In genomic region chr1:172305153-172305552, GRCm38 (mm10) we compare ENCODE assay signal across 13 mouse cellular contexts. TPM values are rescaled to one million over a fixed set of nuclear protein-coding genes. Genes with fewer than 3 reads are reported as not detected.
DNase-seq lines count a peak whose midpoint lies in the region; TF ChIP-seq lines count a peak whose summit lies in the region.
"Had no signal": no experiment of that assay in that cellular context is flagged by ENCODE, and none has a peak within 500 bp of the region (broad histone marks: within the 10 kb centered on the region; RNA-seq: fewer than 3 reads in every experiment).

No protein-coding gene starts in this region.

- no peak overlapping the region for H3K4me3 ChIP-seq in gastrocnemius, adult 2 months
- no peak overlapping the region for H3K4me3 ChIP-seq in left cerebral cortex, adult 2 months
- H3K4me3 ChIP-seq: embryonic facial prominence, embryonic 10.5 days; embryonic facial prominence, embryonic 12.5 days; forebrain, embryonic 13.5 days; forebrain, embryonic 15.5 days had no signal

- H3K27ac ChIP-seq in gastrocnemius, adult 2 months = peak overlapping the region; percentile 46; the same call in 1 of the 2 replicates
- 0 out of 2 replicates have a peak overlapping the region, but pooled peaks have one; percentile 40 for H3K27ac ChIP-seq in left cerebral cortex, adult 2 months
- H3K27ac ChIP-seq: embryonic facial prominence, embryonic 10.5 days; embryonic facial prominence, embryonic 12.5 days; forebrain, embryonic 13.5 days; forebrain, embryonic 15.5 days had no signal

- no peak for TF ChIP-seq CTCF in gastrocnemius, adult 2 months (IDR thresholded peaks at IDR 0.05)
- no peak for TF ChIP-seq CTCF in left cerebral cortex, adult 2 months (IDR thresholded peaks at IDR 0.05)

- no peak for DNase-seq in gastrocnemius, adult 2 months
- no peak for DNase-seq in gastrocnemius, postnatal 10 days
- DNase-seq in left cerebral cortex, adult 2 months (ENCODE audit: extremely low spot score in 1 of 2, low spot score in 2 of 2) = no peak
- no peak for DNase-seq in left cerebral cortex, postnatal 25 days (ENCODE audit: low spot score in 2 of 2)
- no peak for DNase-seq in kidney, postnatal 36 days
- DNase-seq: adrenal gland, adult 8-10 months; cerebellum, adult 2 months; cerebellum, postnatal 25 days; forebrain, postnatal 0 days had no signal

- intact Hi-C loops in gastrocnemius, adult 2 months (cut with DNase I) = loop anchor here (5.0 kb wide), 1 partner anchor 53 kb away; no protein-coding TSS in a partner anchor
- intact Hi-C loops in left cerebral cortex, adult 2 months (cut with DNase I) = no loop called here
- intact Hi-C loops in left cerebral cortex, postnatal 25 days (cut with DNase I) = no loop called here

RNA-seq across cellular contexts. Expression of gene Atp1a2, which starts 7.3 kb away (rescaled TPM):
- total RNA-seq in gastrocnemius, adult 2 months (2021) = 1,000 to 10,000 TPM in 1 of 2 experiments, 100 to 1,000 TPM in 1; 838 to 1,060 TPM
- total RNA-seq in gastrocnemius, postnatal 10 days (2021) = 100 to 1,000 TPM; 695 to 761 TPM
- 100 to 1,000 TPM; 628 to 676 TPM for total RNA-seq in left cerebral cortex, adult 2 months (2021)
- 100 to 1,000 TPM; 610 to 694 TPM for total RNA-seq in left cerebral cortex, postnatal 25 days (2021)

RNA-seq across cellular contexts. Expression of gene Kcnj9, which starts 24.0 kb away (rescaled TPM):
- not detected for total RNA-seq in gastrocnemius, adult 2 months (2021)
- under 1 TPM; 0.07 to 0.14 TPM for total RNA-seq in gastrocnemius, postnatal 10 days (2021)
- total RNA-seq in left cerebral cortex, adult 2 months (2021) = 100 to 1,000 TPM; 137 to 138 TPM
- 100 to 1,000 TPM; 126 to 139 TPM for total RNA-seq in left cerebral cortex, postnatal 25 days (2021)

RNA-seq across cellular contexts. Expression of gene Kcnj10, which starts 35.9 kb away (rescaled TPM):
- total RNA-seq in gastrocnemius, adult 2 months (2021) = under 1 TPM in 1 of 2 experiments, not detected in 1; 0.06 TPM
- 1 to 10 TPM in 1 of 2 experiments, under 1 TPM in 1; 0.87 to 1.2 TPM for total RNA-seq in gastrocnemius, postnatal 10 days (2021)
- total RNA-seq in left cerebral cortex, adult 2 months (2021) = 100 to 1,000 TPM in 1 of 2 experiments, 10 to 100 TPM in 1; 86.5 to 108 TPM
- total RNA-seq in left cerebral cortex, postnatal 25 days (2021) = 10 to 100 TPM; 85.4 to 99.8 TPM

RNA-seq across cellular contexts. Expression of gene Igsf8, which starts 43.7 kb away (rescaled TPM):
- total RNA-seq in gastrocnemius, adult 2 months (2021) = 1 to 10 TPM; 7.4 to 8.3 TPM
- 10 to 100 TPM; 15.4 to 19.1 TPM for total RNA-seq in gastrocnemius, postnatal 10 days (2021)
- total RNA-seq in left cerebral cortex, adult 2 months (2021) = 100 to 1,000 TPM; 257 to 260 TPM
- total RNA-seq in left cerebral cortex, postnatal 25 days (2021) = 100 to 1,000 TPM; 232 to 242 TPM

RNA-seq across cellular contexts. Expression of gene Atp1a4, which starts 46.9 kb away (rescaled TPM):
- under 1 TPM; 0.20 to 0.43 TPM for total RNA-seq in gastrocnemius, adult 2 months (2021)
- under 1 TPM; 0.61 to 0.66 TPM for total RNA-seq in gastrocnemius, postnatal 10 days (2021)
- total RNA-seq in left cerebral cortex, adult 2 months (2021) = not detected
- total RNA-seq in left cerebral cortex, postnatal 25 days (2021) = not detected
- total RNA-seq: forebrain, postnatal 0 days had no signal

Comparison
In these comparisons a context has a peak if more than half of its experiments do, and no peak if none do; other contexts are left out.
1. RNA of gene Kcnj9, which starts 24.0 kb away (total RNA-seq): 126 to 139 TPM in left cerebral cortex, postnatal 25 days and 137 to 138 TPM in left cerebral cortex, adult 2 months; 0.07 to 0.14 TPM in gastrocnemius, postnatal 10 days and not detected in gastrocnemius, adult 2 months; every median in the first group is over 100 times any median in the second.
2. RNA of gene Kcnj10, which starts 35.9 kb away (total RNA-seq): 86.5 to 108 TPM in left cerebral cortex, adult 2 months and 85.4 to 99.8 TPM in left cerebral cortex, postnatal 25 days; 0.87 to 1.2 TPM in gastrocnemius, postnatal 10 days and 0.06 TPM in gastrocnemius, adult 2 months; every median in the first group is over 10 times any median in the second.